In the genomic region with DNA sequence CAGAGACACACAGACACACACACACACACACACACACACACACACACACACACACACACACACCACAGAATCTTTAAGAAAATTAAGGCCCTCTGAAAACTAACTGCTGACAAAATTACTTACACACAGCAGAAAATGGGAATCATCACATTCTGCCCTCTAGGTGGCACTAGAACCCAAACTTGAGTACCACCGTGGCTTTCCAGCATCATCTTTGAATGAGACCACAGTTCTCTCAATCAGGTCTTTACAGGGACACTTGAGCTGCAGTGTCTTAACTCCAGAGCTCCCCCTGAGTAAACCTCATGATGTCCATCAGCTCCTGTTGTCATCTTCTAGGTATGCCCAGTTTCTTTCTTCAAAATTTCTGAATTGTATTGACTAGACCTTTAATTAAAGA, we compare ENCODE assay signal across 8 mouse cellular contexts.
DNase-seq lines count a peak whose midpoint lies in the region; ATAC-seq lines count a peak whose summit lies in the region.

No protein-coding gene starts in this region.

- H3K4me3 ChIP-seq in limb, embryonic 10.5 days: no peak overlapping the region

- no peak for ATAC-seq in monocyte, adult 5-6 weeks (replicated peaks; ENCODE audit: insufficient number of reproducible peaks, low FRiP score, low TSS enrichment, poor library complexity, severe bottlenecking)

- 0% methylated on average over 1 of the region's 1 CpGs for WGBS in limb, embryonic 10.5 days

- peak; percentile 65 for DNase-seq in CD4-positive helper T cell, adult 2 months (ENCODE audit: low read depth, low spot score)
- DNase-seq in R1 (ENCODE audit: low read depth, low spot score): peak; percentile 68
- peak; percentile 85 to 89 for DNase-seq in cerebellum, postnatal 10 days
- DNase-seq in gastrocnemius, adult 8-10 months (ENCODE audit: low spot score in 2 of 2): peak; percentile 17 to 33
- DNase-seq in kidney, adult 8-10 months: peak; percentile 15 to 57
- DNase-seq in limb, embryonic 10.5 days (ENCODE audit: low spot score): peak; percentile 63
- DNase-seq in neural tube, embryonic 10.5 days (ENCODE audit: extremely low spot score, low spot score): peak; percentile 58

- no peaks in the 10 kb centered on the region for H3K9me3 ChIP-seq in limb, embryonic 10.5 days (replicated peaks)

- no peaks in the 10 kb centered on the region for H3K36me3 ChIP-seq in limb, embryonic 10.5 days

- peaks cover 3% of the 10 kb centered on the region; the same call in 1 of the 2 replicates for H3K4me1 ChIP-seq in limb, embryonic 10.5 days

- no peaks in the 10 kb centered on the region for H3K27me3 ChIP-seq in limb, embryonic 10.5 days (ENCODE audit: low read depth, poor library complexity, severe bottlenecking)

- no peak overlapping the region for H3K27ac ChIP-seq in limb, embryonic 10.5 days

Comparison
In these comparisons a context has a peak if more than half of its experiments do, and no peak if none do; other contexts are left out.
1. DNase-seq: peak in every context shown above with its lines; median percentile 87 in cerebellum, postnatal 10 days; 68 in R1; 65 in CD4-positive helper T cell, adult 2 months; 63 in limb, embryonic 10.5 days; 58 in neural tube, embryonic 10.5 days; 36 in kidney, adult 8-10 months; 25 in gastrocnemius, adult 8-10 months.